Mouse (Mus musculus) skeletal muscle tissue, postnatal 0 days (tissue): ENCODE measurements around the gene Vmn2r6. TPM values are rescaled to one million over a fixed set of nuclear protein-coding genes. Genes with fewer than 3 reads are reported as not detected.

Experiments
- polyA plus RNA-seq: library from polyadenylated mRNA; unstranded; fragments of >200 nt; fragmentation: Nextera tagmentation; extraction: Ambion mirVana; gene quantifications from 2 replicates; pipeline ENCODE4 v1.2.1, GENCODE M21; 2015

The Vmn2r6 gene
- polyA plus RNA-seq, result not detected in 2 replicates

GRCm38 (mm10) chr3:64565730-64566129, at the start of gene Vmn2r6:
TSS of gene Vmn2r6 (minus strand) at chr3:64565830.

GRCm38 (mm10) chr3:64509742-64510141, 55.9 kb downstream of the Vmn2r6 start, which contains the start of gene Vmn2r5:
TSS of gene Vmn2r5 (minus strand) at chr3:64509842.

Other genes with a start within 250 kb of the Vmn2r6 start
- gene Vmn2r4, start 150.5 kb downstream of the Vmn2r6 start, polyA plus RNA-seq, result not detected in 2 replicates
- gene Vmn2r5, start 56.0 kb downstream of the Vmn2r6 start, polyA plus RNA-seq, result not detected in 2 replicates